Mouse (Mus musculus) retina, postnatal 7 days (tissue): ENCODE results near the gene Tapt1.

ENCODE experiments used
- DNase-seq: peaks from one replicate; pipeline ENCODE4 v3.0.0-alpha.2; 2012; ENCODE audit warnings: low read depth, low spot score

Tapt1 gene

GRCm38 (mm10) chr5:44234606-44235005, 8.2 kb upstream of the Tapt1 start:
- DNase-seq = no peak

GRCm38 (mm10) chr5:44233933-44234332, 7.5 kb upstream of the Tapt1 start:
- DNase-seq = no peak

GRCm38 (mm10) chr5:44228756-44229155, 2.3 kb upstream of the Tapt1 start:
- no peak for DNase-seq

- no peak for DNase-seq
These were observed 1.9 kb upstream of the Tapt1 start for GRCm38 (mm10) chr5:44228323-44228722.

GRCm38 (mm10) chr5:44227462-44227840, 1.0 kb upstream of the Tapt1 start:
- no peak for DNase-seq

GRCm38 (mm10) chr5:44225911-44226520, 410 bp downstream of the Tapt1 start:
- peak; percentile 4 for DNase-seq

GRCm38 (mm10) chr5:44224916-44225600, 1.4 kb downstream of the Tapt1 start:
- no peak for DNase-seq

- peak; percentile 5 for DNase-seq
These were observed 2.2 kb downstream of the Tapt1 start for GRCm38 (mm10) chr5:44224251-44224650.

GRCm38 (mm10) chr5:44223341-44223881, 3.0 kb downstream of the Tapt1 start:
- DNase-seq = no peak

GRCm38 (mm10) chr5:44220430-44220829, 6.0 kb downstream of the Tapt1 start:
- DNase-seq = no peak

- no peak for DNase-seq
These were observed 6.6 kb downstream of the Tapt1 start for GRCm38 (mm10) chr5:44219871-44220270.

- DNase-seq = no peak
These were observed 7.9 kb downstream of the Tapt1 start for GRCm38 (mm10) chr5:44218483-44218882.

GRCm38 (mm10) chr5:44217685-44218041, 8.8 kb downstream of the Tapt1 start:
- DNase-seq = no peak

- no peak for DNase-seq
These were observed 9.3 kb downstream of the Tapt1 start for GRCm38 (mm10) chr5:44217041-44217684.

- no peak for DNase-seq
These were observed 11.3 kb downstream of the Tapt1 start for GRCm38 (mm10) chr5:44215118-44215517.

GRCm38 (mm10) chr5:44214025-44214424, 12.4 kb downstream of the Tapt1 start:
- DNase-seq = no peak

- DNase-seq = no peak
These were observed 13.0 kb downstream of the Tapt1 start for GRCm38 (mm10) chr5:44213391-44213790.

- no peak for DNase-seq
These were observed 14.5 kb downstream of the Tapt1 start for GRCm38 (mm10) chr5:44211818-44212465.

- no peak for DNase-seq
These were observed 19.1 kb downstream of the Tapt1 start for GRCm38 (mm10) chr5:44207286-44207685.

- no peak for DNase-seq
These were observed 19.8 kb downstream of the Tapt1 start for GRCm38 (mm10) chr5:44206651-44207050.

GRCm38 (mm10) chr5:44203410-44203809, 23.0 kb downstream of the Tapt1 start:
- no peak for DNase-seq

- no peak for DNase-seq
These were observed 24.8 kb downstream of the Tapt1 start for GRCm38 (mm10) chr5:44201665-44202064.
